Mouse (Mus musculus) myocyte (in vitro differentiated cells): ENCODE results near the gene Lmo1.

Experiments used
- CEBPB ChIP-seq: IDR thresholded peaks from 2 replicates; pipeline ENCODE4 v1.6.1; 2011; ENCODE audit warnings: mild to moderate bottlenecking, moderate library complexity; ENCODE audit not compliant: poor library complexity, insufficient read depth, severe bottlenecking
- E2F4 ChIP-seq: IDR thresholded peaks from one replicate; pipeline ENCODE4 v1.6.1; 2011; ENCODE audit warnings: mild to moderate bottlenecking, control low read depth, moderate library complexity; ENCODE audit not compliant: insufficient read depth
- MAX ChIP-seq: IDR thresholded peaks from one replicate; pipeline ENCODE4 v1.6.1; 2011; ENCODE audit warnings: low read depth, mild to moderate bottlenecking, control low read depth
- MYOD1 ChIP-seq, 3 experiments: IDR thresholded peaks; one replicate each; pipeline ENCODE4 v1.6.1; 2011; ENCODE audit warnings: control low read depth in 2 of 3, low read depth in 2 of 3, mild to moderate bottlenecking in 2 of 3, moderate library complexity in 1 of 3; ENCODE audit not compliant: insufficient read length in 2 of 3, control insufficient read depth in 1 of 3
- MYOG ChIP-seq, 3 experiments: IDR thresholded peaks; one replicate each; pipeline ENCODE4 v1.6.1; 2011; ENCODE audit warnings: control low read depth in 2 of 3, low read depth in 2 of 3, mild to moderate bottlenecking in 2 of 3; ENCODE audit not compliant: insufficient read length in 2 of 3, control insufficient read depth in 1 of 3, insufficient read depth in 1 of 3
- POLR2A ChIP-seq: IDR thresholded peaks from one replicate; pipeline ENCODE4 v1.6.1; 2011; ENCODE audit warnings: low read depth, mild to moderate bottlenecking, control low read depth, moderate library complexity; ENCODE audit not compliant: insufficient read length
- POLR2AphosphoS2 ChIP-seq: IDR thresholded peaks from one replicate; pipeline ENCODE4 v1.6.1; 2011; ENCODE audit warnings: low read depth, control low read depth; ENCODE audit not compliant: insufficient read length
- REST ChIP-seq: IDR thresholded peaks from one replicate; pipeline ENCODE4 v1.6.1; 2011; ENCODE audit warnings: mild to moderate bottlenecking, control low read depth, moderate library complexity; ENCODE audit not compliant: insufficient read depth, insufficient read length
- TCF12 ChIP-seq: IDR thresholded peaks from one replicate; pipeline ENCODE4 v1.6.1; 2011; ENCODE audit warnings: mild to moderate bottlenecking, control low read depth; ENCODE audit not compliant: poor library complexity, insufficient read depth, severe bottlenecking
- USF1 ChIP-seq: IDR thresholded peaks from one replicate; pipeline ENCODE4 v1.6.1; 2011; ENCODE audit warnings: low read depth, mild to moderate bottlenecking, control low read depth, moderate library complexity

DNA sequence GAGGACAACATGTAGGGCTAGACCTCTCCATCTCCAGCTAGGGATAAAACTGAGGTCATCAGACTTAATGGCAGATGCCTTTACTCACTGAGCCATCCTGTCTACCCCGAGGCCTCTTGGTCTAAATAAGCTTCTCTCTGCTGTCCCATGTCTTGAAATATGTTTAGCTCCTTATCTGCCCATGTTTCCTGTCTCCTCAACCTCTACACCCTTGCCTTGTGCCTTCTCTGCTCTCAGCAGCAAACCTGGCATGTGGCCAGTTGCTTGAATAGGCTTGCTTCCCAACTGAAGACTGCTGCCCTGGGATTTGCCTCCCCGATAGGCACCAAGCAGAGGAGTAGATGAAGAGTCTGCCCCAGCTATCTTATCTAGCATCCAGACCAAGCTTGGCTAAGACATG lies 43.4 kb downstream of the Lmo1 start:
- TF ChIP-seq POLR2A (no peak), POLR2AphosphoS2 (no peak), CEBPB (no peak), MYOG (IDR thresholded peaks at IDR 0.05; ENCODE audit: control insufficient read depth in 1 of 3, insufficient read depth in 1 of 3, insufficient read length in 2 of 3, low read depth in 2 of 3) (no peak), TCF12 (no peak), MAX (no peak), USF1 (no peak), MYOD1 (IDR thresholded peaks at IDR 0.05; ENCODE audit: control insufficient read depth in 1 of 3, insufficient read length in 2 of 3, low read depth in 2 of 3) (no peak), E2F4 (no peak), REST (no peak)
